Mouse (Mus musculus) heart, embryonic 14.5 days (tissue): ENCODE data around the gene Ulk1. TPM values are rescaled to one million over a fixed set of nuclear protein-coding genes. Genes with fewer than 3 reads are reported as not detected.
"Not testable (repeated sequence)": the region's sequence is repeated elsewhere in the genome, so short reads cannot be mapped to it uniquely, and the experiment has no call there.

Source experiments
- ATAC-seq: fragments of 200-750 bp; cut with Nextera tagmentation; 2 replicates; pipeline ENCODE4 v1.8.0; 2017; ENCODE audit warnings: low read depth, moderate TSS enrichment; ENCODE audit not compliant: insufficient number of reproducible peaks, insufficient read depth, low FRiP score
- H3K27ac ChIP-seq, 2 experiments: fragments of 200-500 bp in 1 of 2; fragments of 300-500 bp in 1 of 2; sonication (generic) in 1 of 2; replicated peaks in 1 of 2; 2 replicates each; pipeline ENCODE4 v1.5.1; 2012 to 2014; ENCODE audit warnings: low read depth in 2 of 2, low read length in 2 of 2, control low read depth in 1 of 2, mild to moderate bottlenecking in 1 of 2, mixed read lengths in 1 of 2; ENCODE audit not compliant: control insufficient read depth in 1 of 2, insufficient read depth in 1 of 2
- H3K27me3 ChIP-seq: fragments of 300-500 bp; sonication (generic); 2 replicates; pipeline ENCODE4 v1.6.1; 2014; ENCODE audit warnings: mild to moderate bottlenecking, low read length, control low read depth; ENCODE audit not compliant: control insufficient read depth, insufficient read depth
- H3K36me3 ChIP-seq: fragments of 300-500 bp; sonication (generic); 2 replicates; pipeline ENCODE4 v1.6.1; 2014; ENCODE audit warnings: mild to moderate bottlenecking, control low read depth, low read length, mixed read lengths; ENCODE audit not compliant: control insufficient read depth, insufficient read depth
- H3K4me1 ChIP-seq, 2 experiments: fragments of 200-500 bp in 1 of 2; fragments of 300-500 bp in 1 of 2; sonication (generic) in 1 of 2; 2 replicates each; pipeline ENCODE4 v1.6.1; 2012 to 2014; ENCODE audit warnings: low read length in 2 of 2, control low read depth in 1 of 2, mixed read lengths in 1 of 2; ENCODE audit not compliant: control insufficient read depth in 2 of 2, insufficient read depth in 2 of 2
- H3K4me2 ChIP-seq: fragments of 300-500 bp; sonication (generic); 2 replicates; pipeline ENCODE4 v1.6.1; 2014; ENCODE audit warnings: mild to moderate bottlenecking, low read length
- H3K4me3 ChIP-seq, 2 experiments: fragments of 200-500 bp in 1 of 2; fragments of 300-500 bp in 1 of 2; sonication (generic) in 1 of 2; 2 replicates each; pipeline ENCODE4 v1.5.1; 2012 to 2014; ENCODE audit warnings: low read length in 2 of 2, mild to moderate bottlenecking in 2 of 2, control low read depth in 1 of 2, low read depth in 1 of 2, moderate library complexity in 1 of 2; ENCODE audit not compliant: control insufficient read depth in 1 of 2, insufficient read depth in 1 of 2
- H3K9ac ChIP-seq: fragments of 300-500 bp; sonication (generic); 2 replicates; pipeline ENCODE4 v1.6.1; 2014; ENCODE audit warnings: mild to moderate bottlenecking, low read length
- H3K9me3 ChIP-seq: fragments of 300-500 bp; sonication (generic); 2 replicates; pipeline ENCODE4 v1.6.1; 2016; ENCODE audit warnings: low read length, control low read depth; ENCODE audit not compliant: control insufficient read depth
- WGBS: fragments of 180-500 bp; shearing (Covaris S2); extraction: QIAGEN DNeasy Blood & Tissue Kit; methylation state at CpG from one replicate; pipeline ENCODE4 v1.1.7; 2014; 5-methylcytosine and 5-hydroxymethylcytosine counted together
- polyA plus RNA-seq: library from polyadenylated mRNA; unstranded; fragments of >200 nt; fragmentation: Nextera tagmentation; extraction: Ambion mirVana; gene quantifications from 2 replicates; pipeline ENCODE4 v1.2.1, GENCODE M21; 2014

Ulk1 gene
- polyA plus RNA-seq, 1 experiment from 2014 or later, result 23.3 TPM

GRCm38 (mm10) chr5:110772945-110773344 lies 37.0 kb downstream of the Ulk1 start:
- H3K27me3 ChIP-seq, H3K9ac ChIP-seq, H3K27ac ChIP-seq, ATAC-seq, H3K4me3 ChIP-seq, H3K4me2 ChIP-seq, H3K9me3 ChIP-seq: not testable (repeated sequence)
- 84% methylated on average over 10 of the region's 10 CpGs for WGBS
- peaks cover 57% of the 10 kb centered on the region for H3K36me3 ChIP-seq
- peaks cover 0 to 14% of the 10 kb centered on the region in 2 experiments; a peak in 2 of 4 replicates for H3K4me1 ChIP-seq

GRCm38 (mm10) chr5:110770448-110771158 lies 39.3 kb downstream of the Ulk1 start, which contains the start of gene Ep400:
TSS of gene Ep400 (minus strand) at chr5:110770717.
- H3K27ac ChIP-seq, result peak within 1 kb of the TSS; percentile 92 to 95
- under 1% methylated on average over 83 of the region's 83 CpGs for WGBS
- no peaks in the 10 kb centered on the region for H3K27me3 ChIP-seq
- peak within 1 kb of the TSS; percentile 84 to 89 for H3K4me3 ChIP-seq
- H3K9ac ChIP-seq, result peak within 1 kb of the TSS; percentile 93
- peaks cover 0 to 14% of the 10 kb centered on the region in 2 experiments; a peak in 2 of 4 replicates for H3K4me1 ChIP-seq
- peaks cover 34% of the 10 kb centered on the region for H3K36me3 ChIP-seq
- H3K9me3 ChIP-seq, result no peaks in the 10 kb centered on the region
- H3K4me2 ChIP-seq, result peak within 1 kb of the TSS; percentile 75
- ATAC-seq, result peak; percentile 98

- Histone ChIP-seq H3K36me3 (peaks cover 28% of the 10 kb centered on the region), H3K27me3 (no peaks in the 10 kb centered on the region), H3K27ac (peak overlapping the region; percentile 92 to 95), H3K9me3 (no peaks in the 10 kb centered on the region), H3K4me1 (peaks cover 0 to 14% of the 10 kb centered on the region in 2 experiments; a peak in 2 of 4 replicates), H3K4me3 (peak overlapping the region; percentile 84 to 89), H3K9ac (peak overlapping the region; percentile 93), H3K4me2 (peak overlapping the region; percentile 75)
- 0% methylated on average over 54 of the region's 58 CpGs for WGBS
- ATAC-seq, result peak; percentile 48
Observed at GRCm38 (mm10) chr5:110770031-110770445, 39.9 kb downstream of the Ulk1 start.

GRCm38 (mm10) chr5:110769272-110769671 lies 40.6 kb downstream of the Ulk1 start:
- Histone ChIP-seq H3K27ac (no peak overlapping the region), H3K4me2 (peak overlapping the region; percentile 75), H3K4me1 (peaks cover 0 to 14% of the 10 kb centered on the region in 2 experiments; a peak in 2 of 4 replicates), H3K9me3 (no peaks in the 10 kb centered on the region), H3K27me3 (no peaks in the 10 kb centered on the region), H3K9ac (peak overlapping the region; percentile 93), H3K4me3 (peak overlapping the region; percentile 84 to 89), H3K36me3 (peaks cover 20% of the 10 kb centered on the region)
- 58% methylated on average over 4 of the region's 4 CpGs for WGBS
- ATAC-seq, result no peak

- H3K27me3 ChIP-seq, result no peaks in the 10 kb centered on the region
- no peaks in the 10 kb centered on the region for H3K9me3 ChIP-seq
- no peak overlapping the region for H3K9ac ChIP-seq
- no peak overlapping the region for H3K27ac ChIP-seq
- H3K36me3 ChIP-seq, result no peaks in the 10 kb centered on the region
- no peak overlapping the region for H3K4me3 ChIP-seq
- no peak overlapping the region for H3K4me2 ChIP-seq
- H3K4me1 ChIP-seq, result peaks cover 0 to 7% of the 10 kb centered on the region in 2 experiments; a peak in 2 of 4 replicates
- WGBS, result 91% methylated on average over 8 of the region's 8 CpGs
- ATAC-seq, result no peak
Observed at GRCm38 (mm10) chr5:110763890-110764289, 46.0 kb downstream of the Ulk1 start.

DNA sequence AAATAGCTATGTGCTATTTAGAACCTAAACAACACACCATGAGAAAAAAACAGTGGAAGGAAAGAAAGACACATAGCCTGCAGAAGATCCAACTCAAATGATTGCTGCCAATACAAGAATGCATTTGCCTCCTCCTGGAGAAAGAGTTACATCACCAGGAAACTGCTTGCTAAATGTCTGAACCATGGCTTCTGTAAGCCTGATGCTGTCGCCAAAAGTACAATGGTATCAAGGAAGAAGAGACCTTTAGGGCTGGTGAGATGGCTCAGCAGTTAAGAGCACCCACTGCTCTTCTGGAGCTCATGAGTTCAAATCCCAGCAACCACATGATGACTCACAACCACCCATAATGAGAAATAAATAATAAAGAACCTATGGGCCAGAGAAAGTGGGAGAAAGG lies 64.9 kb downstream of the Ulk1 start:
- no peak overlapping the region for H3K27ac ChIP-seq
- no peak overlapping the region for H3K9ac ChIP-seq
- WGBS, result 74% methylated on average over 1 of the region's 1 CpGs
- no peak for ATAC-seq
- H3K4me2 ChIP-seq, result no peak overlapping the region
- H3K36me3 ChIP-seq, result peaks cover 8% of the 10 kb centered on the region
- H3K4me3 ChIP-seq, result no peak overlapping the region
- H3K4me1 ChIP-seq, result no peaks in the 10 kb centered on the region
- H3K9me3 ChIP-seq, result no peaks in the 10 kb centered on the region
- no peaks in the 10 kb centered on the region for H3K27me3 ChIP-seq

DNA sequence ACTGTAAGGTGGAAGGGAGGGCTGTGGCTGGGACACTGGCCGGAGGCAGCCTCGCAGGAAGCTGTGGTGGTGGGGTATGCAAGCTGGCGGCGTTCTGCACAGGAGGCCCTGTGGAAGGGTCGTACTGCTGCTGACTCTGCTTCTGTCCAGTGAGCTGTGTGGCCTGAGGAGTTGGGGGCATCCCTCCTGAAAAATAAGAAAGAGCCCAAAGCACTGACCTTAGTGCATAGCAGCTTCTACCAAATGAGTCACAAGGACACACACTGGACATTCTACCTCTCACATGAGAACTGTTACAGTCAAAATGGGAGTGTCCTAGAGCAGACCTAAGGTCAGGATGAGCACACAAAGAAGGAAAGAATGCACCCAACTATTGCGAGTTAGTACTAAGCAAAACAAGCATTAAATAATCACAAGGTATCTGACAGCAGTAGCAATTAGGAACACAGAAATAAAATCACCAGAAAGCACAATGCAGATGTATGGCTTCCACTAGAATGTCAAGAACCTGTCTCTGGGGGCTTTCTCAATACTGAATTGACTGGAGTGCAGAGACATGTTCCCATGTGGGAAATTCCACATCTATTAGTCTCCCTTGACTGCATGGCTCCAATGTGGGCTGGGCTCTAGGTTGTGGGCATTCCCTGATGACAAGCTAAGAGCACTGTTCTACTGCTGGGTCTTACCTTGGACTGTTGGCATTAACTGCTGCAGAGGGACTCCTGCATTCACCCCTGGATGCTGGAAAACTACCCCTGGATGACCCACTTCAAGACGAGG lies 70.2 kb downstream of the Ulk1 start:
- Histone ChIP-seq H3K4me3 (no peak overlapping the region), H3K27me3 (no peaks in the 10 kb centered on the region), H3K27ac (no peak overlapping the region), H3K4me1 (no peaks in the 10 kb centered on the region), H3K9me3 (no peaks in the 10 kb centered on the region), H3K9ac (no peak overlapping the region), H3K36me3 (peaks cover 60% of the 10 kb centered on the region), H3K4me2 (no peak overlapping the region)
- no peak for ATAC-seq
- WGBS, result 93% methylated on average over 7 of the region's 7 CpGs
